Mouse (Mus musculus) kidney, embryonic 15.5 days (tissue): ENCODE data around the gene Ccdc89. TPM values are rescaled to one million over a fixed set of nuclear protein-coding genes. Genes with fewer than 3 reads are reported as not detected.

Source experiments
- ATAC-seq: fragments of 200-750 bp; cut with Nextera tagmentation; replicated peaks from 2 replicates; pipeline ENCODE4 v1.8.0; 2017; ENCODE audit warnings: moderate TSS enrichment; ENCODE audit not compliant: low FRiP score
- H3K27ac ChIP-seq: fragments of 300-500 bp; sonication (generic); 2 replicates; pipeline ENCODE4 v1.5.1; 2015; ENCODE audit warnings: mild to moderate bottlenecking, inconsistent platforms
- H3K27me3 ChIP-seq: fragments of 300-500 bp; sonication (generic); 2 replicates; pipeline ENCODE4 v1.6.1; 2015; ENCODE audit warnings: inconsistent platforms
- H3K36me3 ChIP-seq: fragments of 300-500 bp; sonication (generic); 2 replicates; pipeline ENCODE4 v1.6.1; 2015; ENCODE audit warnings: inconsistent platforms
- H3K4me1 ChIP-seq: fragments of 300-500 bp; sonication (generic); 2 replicates; pipeline ENCODE4 v1.6.1; 2015; ENCODE audit warnings: inconsistent platforms
- H3K4me2 ChIP-seq: fragments of 300-500 bp; sonication (generic); 2 replicates; pipeline ENCODE4 v1.6.1; 2015; ENCODE audit warnings: moderate library complexity, mild to moderate bottlenecking, inconsistent platforms
- H3K4me3 ChIP-seq: fragments of 300-500 bp; sonication (generic); replicated peaks from 2 replicates; pipeline ENCODE4 v1.5.1; 2015; ENCODE audit warnings: mild to moderate bottlenecking, inconsistent platforms
- H3K9ac ChIP-seq: fragments of 300-500 bp; sonication (generic); 2 replicates; pipeline ENCODE4 v1.6.1; 2015; ENCODE audit warnings: mild to moderate bottlenecking, inconsistent platforms
- H3K9me3 ChIP-seq: fragments of 300-500 bp; sonication (generic); replicated peaks from 2 replicates; pipeline ENCODE4 v1.6.1; 2016; ENCODE audit warnings: inconsistent platforms
- WGBS: fragments of 180-500 bp; shearing (Covaris S2); methylation state at CpG from one replicate; pipeline ENCODE4 v1.1.7; 2015; ENCODE audit warnings: mixed read lengths; 5-methylcytosine and 5-hydroxymethylcytosine counted together
- polyA plus RNA-seq: library from polyadenylated mRNA; unstranded; fragments of >200 nt; fragmentation: Nextera tagmentation; extraction: Ambion mirVana; gene quantifications from 2 replicates; pipeline ENCODE4 v1.2.1, GENCODE M21; 2015

Gene Ccdc89
- polyA plus RNA-seq, 1 experiment from 2014 or later, result 1.7 TPM

DNA sequence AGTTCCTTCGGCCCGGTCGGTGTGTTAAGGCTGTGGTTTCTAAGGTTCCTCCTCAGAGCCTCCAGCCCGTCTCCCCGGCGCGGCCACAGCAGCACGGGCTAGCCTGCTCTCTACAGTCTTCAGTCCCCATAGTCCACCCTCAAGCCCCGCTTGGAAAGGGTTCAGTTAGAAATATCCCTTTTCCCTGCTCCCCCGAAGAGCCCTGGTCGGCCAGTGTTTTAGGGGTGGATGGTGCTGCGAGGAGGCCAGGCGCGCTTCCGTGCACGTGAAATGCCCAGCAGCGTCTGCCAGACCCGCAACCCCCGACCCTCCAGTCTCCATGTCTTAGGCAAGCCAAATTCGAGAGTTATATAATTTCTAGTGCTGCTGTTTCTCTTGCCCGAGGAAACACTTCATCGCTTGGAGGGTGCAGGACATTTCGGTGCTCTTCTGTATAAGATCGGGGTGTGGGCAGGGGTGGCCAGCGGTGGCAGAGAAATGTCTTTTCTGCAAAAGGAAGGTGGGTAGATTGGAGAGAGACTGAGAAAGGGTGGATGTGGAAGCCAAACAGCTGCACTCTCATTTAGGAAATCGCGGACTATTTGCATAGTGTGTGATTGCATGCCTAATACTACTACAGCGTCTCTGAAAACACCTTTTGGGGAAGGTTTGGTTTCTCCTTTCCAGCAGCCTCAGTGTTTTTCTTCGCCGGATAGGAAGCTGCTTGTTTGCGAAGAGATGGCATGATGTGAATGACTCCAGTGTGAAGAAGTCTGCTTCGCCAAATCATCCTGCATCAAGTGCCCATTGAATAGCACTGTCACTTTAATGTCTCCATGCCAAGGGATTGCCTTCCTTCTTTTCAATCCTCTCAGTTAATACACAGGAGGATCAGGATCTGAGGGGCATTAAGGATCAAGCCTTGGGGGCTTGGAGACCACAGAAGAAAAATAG lies 50.2 kb downstream of the Ccdc89 start, which contains the start of gene Dlg2:
Gene Dlg2, plus strand, starts transcription at position 360 of the 933 bp plus-strand sequence.
- H3K36me3 ChIP-seq, result peaks cover 4% of the 10 kb centered on the region; the same call in 1 of the 2 replicates
- peak within 1 kb of the TSS; percentile 70 for H3K4me3 ChIP-seq
- H3K4me2 ChIP-seq, result peak within 1 kb of the TSS; percentile 94
- under 1% methylated on average over 32 of the region's 32 CpGs for WGBS
- H3K9me3 ChIP-seq, result no peaks in the 10 kb centered on the region
- peak within 1 kb of the TSS; percentile 64 for H3K9ac ChIP-seq
- peaks cover 12% of the 10 kb centered on the region for H3K4me1 ChIP-seq
- no peak; the same call in 1 of the 2 replicates for ATAC-seq
- H3K27me3 ChIP-seq, result peaks cover 10% of the 10 kb centered on the region
- H3K27ac ChIP-seq, result peak within 1 kb of the TSS; percentile 66

Other genes starting within 250 kb of the Ccdc89 start
- gene Ccdc83, start 160.8 kb upstream of the Ccdc89 start, polyA plus RNA-seq, result not detected in 2 replicates
- gene Sytl2, start 124.3 kb upstream of the Ccdc89 start, polyA plus RNA-seq, result 9.8 and 10.0 TPM in 2 replicates
- 34.7 and 35.8 TPM in 2 replicates for gene Crebzf, start 16.2 kb downstream of the Ccdc89 start, polyA plus RNA-seq
- 115 and 126 TPM in 2 replicates for gene Tmem126a, start 30.7 kb downstream of the Ccdc89 start, polyA plus RNA-seq
- 35.3 and 37.1 TPM in 2 replicates for gene Tmem126b, start 49.4 kb downstream of the Ccdc89 start, polyA plus RNA-seq
- gene Dlg2, start 50.1 kb downstream of the Ccdc89 start, polyA plus RNA-seq, result 0.87 and 1.4 TPM in 2 replicates